Mouse (Mus musculus) hindbrain, embryonic 10.5 days (tissue): ENCODE results near the gene Phf21b. TPM values are rescaled to one million over a fixed set of nuclear protein-coding genes. Genes with fewer than 3 reads are reported as not detected.

Experiments
- DNase-seq: peaks from one replicate; pipeline ENCODE4 v3.0.0-alpha.2; 2017; ENCODE audit warnings: low spot score
- H3K27ac ChIP-seq: fragments of 300-500 bp; sonication (generic); 2 replicates; pipeline ENCODE4 v1.5.1; 2016; ENCODE audit warnings: mild to moderate bottlenecking, moderate library complexity
- H3K27me3 ChIP-seq: fragments of 300-500 bp; sonication (generic); 2 replicates; pipeline ENCODE4 v1.6.1; 2016; ENCODE audit warnings: mild to moderate bottlenecking; ENCODE audit not compliant: poor library complexity, insufficient read depth, severe bottlenecking
- H3K36me3 ChIP-seq: fragments of 300-500 bp; sonication (generic); 2 replicates; pipeline ENCODE4 v1.6.1; 2016; ENCODE audit warnings: mild to moderate bottlenecking, moderate library complexity
- H3K4me1 ChIP-seq: fragments of 300-500 bp; sonication (generic); replicated peaks from 2 replicates; pipeline ENCODE4 v1.6.1; 2016; ENCODE audit warnings: mild to moderate bottlenecking
- H3K4me3 ChIP-seq: fragments of 300-500 bp; sonication (generic); 2 replicates; pipeline ENCODE4 v1.5.1; 2016; ENCODE audit warnings: mild to moderate bottlenecking, moderate library complexity
- H3K9me3 ChIP-seq: fragments of 300-500 bp; sonication (generic); 2 replicates; pipeline ENCODE4 v1.6.1; 2016; ENCODE audit warnings: mild to moderate bottlenecking, moderate library complexity
- WGBS: fragments of 180-500 bp; shearing (Covaris S2); methylation state at CpG from one replicate; pipeline ENCODE4 v1.1.7; 2016; 5-methylcytosine and 5-hydroxymethylcytosine counted together
- polyA plus RNA-seq: library from polyadenylated mRNA; unstranded; fragments of >200 nt; fragmentation: Nextera tagmentation; extraction: Ambion mirVana; gene quantifications from 2 replicates; pipeline ENCODE4 v1.2.1, GENCODE M21; 2016

Phf21b gene
- polyA plus RNA-seq, 1 experiment from 2014 or later, result 30.8 TPM

DNA sequence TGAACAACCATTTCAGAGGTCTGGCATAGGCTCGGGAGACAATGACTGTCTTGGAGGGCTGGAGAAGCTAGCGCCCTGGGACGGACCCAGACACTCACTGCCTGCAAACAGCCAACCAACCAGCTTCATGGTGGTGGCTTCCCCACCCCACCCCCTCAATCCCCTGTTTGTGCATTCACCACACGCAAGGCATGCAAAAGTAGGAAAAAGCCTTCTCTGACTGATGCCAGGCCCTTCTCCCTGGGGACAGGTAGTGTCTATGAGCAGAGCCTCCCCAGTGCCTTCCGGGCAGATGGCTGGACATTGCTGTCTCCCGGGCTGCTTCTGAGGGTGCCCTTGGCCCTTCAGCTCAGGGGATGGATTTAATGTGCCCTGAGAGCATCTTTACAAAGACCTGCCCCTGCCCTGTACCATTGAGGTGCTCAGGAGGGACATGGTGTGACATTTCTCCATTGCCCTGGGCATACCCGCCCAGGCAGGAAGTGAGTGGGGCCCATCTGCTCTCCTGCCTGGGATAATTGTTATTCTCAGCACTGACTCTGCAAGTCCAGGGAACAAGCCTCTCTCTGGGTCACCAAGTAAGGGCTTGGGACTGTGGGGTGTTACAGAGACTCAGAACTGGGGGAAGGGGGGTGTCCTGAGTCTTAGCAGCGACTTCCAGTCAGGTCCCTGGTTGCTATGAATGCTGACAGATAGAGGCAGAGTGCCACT lies 93.0 kb downstream of the Phf21b start:
- H3K9me3 ChIP-seq, result no peaks in the 10 kb centered on the region
- peak overlapping the region; percentile 53 for H3K27ac ChIP-seq
- H3K4me3 ChIP-seq, result no peak overlapping the region
- DNase-seq, result no peak
- H3K27me3 ChIP-seq, result peaks cover 5% of the 10 kb centered on the region
- no peaks in the 10 kb centered on the region for H3K36me3 ChIP-seq
- peaks cover 23% of the 10 kb centered on the region for H3K4me1 ChIP-seq
- WGBS, result 69% methylated on average over 8 of the region's 8 CpGs

DNA sequence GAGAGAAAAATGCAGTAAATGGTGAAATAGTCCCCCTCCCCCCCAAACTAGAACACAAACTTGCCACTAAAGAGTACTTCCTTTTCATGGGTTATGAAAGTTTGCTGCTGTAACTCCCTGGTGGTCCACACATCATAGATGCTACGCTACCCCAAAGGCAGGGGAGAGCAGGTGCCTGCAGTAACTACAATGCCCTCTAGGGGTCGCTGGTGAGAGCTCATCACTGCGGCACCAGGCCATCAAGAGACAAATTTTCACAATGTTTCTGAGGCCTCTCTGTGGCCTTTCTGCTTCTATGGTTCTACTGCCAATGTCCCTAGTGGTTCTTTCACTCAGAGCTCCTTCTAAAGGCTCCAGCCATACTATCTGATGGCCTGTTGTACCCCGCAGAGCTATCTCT lies 97.4 kb downstream of the Phf21b start:
- no peak overlapping the region for H3K27ac ChIP-seq
- peaks cover 30% of the 10 kb centered on the region for H3K27me3 ChIP-seq
- peak; percentile 74 for DNase-seq
- WGBS, result 33% methylated on average over 4 of the region's 4 CpGs
- H3K9me3 ChIP-seq, result no peaks in the 10 kb centered on the region
- H3K36me3 ChIP-seq, result no peaks in the 10 kb centered on the region
- peaks cover 50% of the 10 kb centered on the region for H3K4me1 ChIP-seq
- no peak overlapping the region for H3K4me3 ChIP-seq

DNA sequence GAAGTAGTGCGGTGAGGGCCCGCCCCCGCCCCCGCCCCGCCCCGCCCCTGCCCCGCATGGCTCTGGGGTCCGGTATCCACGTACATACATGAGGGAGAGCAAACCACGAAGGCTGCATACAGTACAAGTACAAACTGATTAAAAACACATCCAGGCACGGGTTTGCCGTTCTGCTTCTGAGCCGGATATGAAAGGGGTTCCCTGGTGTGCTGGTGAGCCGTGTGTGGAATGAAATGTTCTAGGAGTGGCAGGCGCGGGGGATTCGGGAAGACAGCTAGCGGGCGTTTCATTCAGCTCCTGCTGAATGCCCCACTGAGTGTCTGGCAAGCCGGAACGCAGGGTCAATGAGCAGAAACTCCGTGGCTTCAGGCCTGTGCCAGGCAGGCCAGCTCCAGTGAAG lies 99.4 kb downstream of the Phf21b start:
- Histone ChIP-seq H3K4me1 (peaks cover 45% of the 10 kb centered on the region), H3K27ac (peak overlapping the region; percentile 74), H3K36me3 (no peaks in the 10 kb centered on the region), H3K27me3 (peaks cover 30% of the 10 kb centered on the region), H3K4me3 (peak overlapping the region; percentile 50), H3K9me3 (no peaks in the 10 kb centered on the region)
- DNase-seq, result peak; percentile 52
- 3% methylated on average over 22 of the region's 22 CpGs for WGBS

DNA sequence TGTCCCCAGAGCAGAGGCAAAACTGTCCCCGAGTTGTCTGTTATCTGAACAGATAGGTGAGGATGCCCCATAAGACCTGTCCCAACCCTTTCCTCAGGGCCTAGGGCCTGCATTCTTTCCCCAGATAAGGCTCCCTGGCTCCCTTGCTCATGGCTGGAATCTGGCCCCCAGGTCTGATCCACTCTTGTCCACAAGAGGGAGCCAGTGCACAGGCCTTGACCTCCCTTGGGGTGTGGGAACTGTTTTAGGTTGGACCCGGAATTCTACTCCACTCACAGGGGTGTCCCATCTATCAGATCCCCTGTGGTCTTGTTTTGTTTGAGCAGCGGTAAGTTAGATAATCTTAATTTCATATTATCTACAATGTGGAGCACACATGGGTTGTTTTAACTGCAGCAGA lies 100.9 kb downstream of the Phf21b start:
- H3K27ac ChIP-seq, result peak overlapping the region; percentile 53; the same call in 1 of the 2 replicates
- no peaks in the 10 kb centered on the region for H3K9me3 ChIP-seq
- H3K36me3 ChIP-seq, result no peaks in the 10 kb centered on the region
- 14% methylated on average over 3 of the region's 3 CpGs for WGBS
- H3K4me1 ChIP-seq, result peaks cover 45% of the 10 kb centered on the region
- peaks cover 30% of the 10 kb centered on the region for H3K27me3 ChIP-seq
- peak; percentile 84 for DNase-seq
- no peak overlapping the region for H3K4me3 ChIP-seq

DNA sequence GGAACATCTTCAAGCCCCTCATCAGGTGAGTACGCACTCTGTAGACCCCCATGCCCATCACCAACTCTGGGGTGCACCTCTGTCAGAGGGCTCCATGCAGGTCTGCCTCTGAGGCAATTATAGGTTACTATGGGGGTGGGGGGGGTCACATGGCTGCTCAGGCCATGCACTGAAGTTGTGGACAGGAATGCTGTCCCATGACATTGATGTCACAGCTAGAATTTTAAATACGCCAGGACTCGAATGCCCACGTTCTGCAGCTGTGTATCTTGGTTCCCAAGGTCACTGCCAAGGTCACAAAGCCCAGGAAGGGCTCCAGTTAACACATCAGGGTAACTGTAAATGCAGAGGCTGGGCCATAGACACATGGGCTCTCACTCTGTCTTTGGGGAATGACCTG lies 110.0 kb downstream of the Phf21b start:
- Histone ChIP-seq H3K27me3 (no peaks in the 10 kb centered on the region), H3K4me3 (no peak overlapping the region), H3K4me1 (peaks cover 18% of the 10 kb centered on the region), H3K9me3 (no peaks in the 10 kb centered on the region), H3K27ac (no peak overlapping the region), H3K36me3 (no peaks in the 10 kb centered on the region)
- no peak for DNase-seq
- WGBS, result 86% methylated on average over 4 of the region's 4 CpGs

DNA sequence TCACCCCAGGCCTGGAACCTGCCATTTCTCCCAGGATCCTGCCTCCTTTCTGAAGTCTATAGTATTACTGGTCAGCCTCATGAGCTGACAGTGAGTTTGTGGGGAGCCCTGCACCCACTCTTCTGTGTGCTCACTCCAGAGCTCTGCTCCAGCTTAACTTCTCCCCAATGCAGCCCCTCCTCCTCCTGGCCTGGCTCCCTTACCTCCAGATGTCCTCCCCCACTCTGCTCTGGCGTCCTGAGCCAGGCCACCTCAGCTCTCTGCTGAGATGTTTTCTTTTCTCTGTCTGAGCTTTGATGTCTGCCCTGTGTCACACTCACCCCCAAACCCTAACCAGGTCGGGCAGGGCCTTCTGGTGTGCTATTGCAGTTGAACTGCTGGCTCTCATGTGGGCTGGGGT lies 111.5 kb downstream of the Phf21b start:
- Histone ChIP-seq H3K36me3 (no peaks in the 10 kb centered on the region), H3K27ac (no peak overlapping the region), H3K27me3 (no peaks in the 10 kb centered on the region), H3K9me3 (0 out of 2 replicates have a peak, but pooled peaks cover 5% of the 10 kb centered on the region), H3K4me3 (no peak overlapping the region), H3K4me1 (peaks cover 18% of the 10 kb centered on the region)
- WGBS, result 17% methylated on average over 2 of the region's 2 CpGs
- no peak for DNase-seq

DNA sequence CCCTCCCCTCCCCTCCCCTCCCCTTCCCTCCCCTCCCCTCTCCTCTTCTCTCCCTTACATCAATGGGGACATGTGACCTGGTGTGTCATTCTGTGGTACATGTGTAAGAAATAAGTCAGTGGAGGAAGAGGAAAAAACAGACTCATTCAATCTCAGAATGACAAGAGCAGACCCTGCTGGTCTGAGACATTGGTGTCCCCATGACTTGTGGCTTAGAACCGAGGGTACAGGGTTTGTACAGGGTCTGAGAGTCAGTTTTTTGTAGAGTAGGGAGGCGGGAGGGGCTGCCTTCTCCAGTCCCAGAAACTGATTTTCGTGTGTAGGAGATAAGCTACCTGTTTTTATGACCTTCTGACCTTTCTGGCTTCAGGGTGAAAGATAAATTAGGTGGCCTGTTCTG lies 112.5 kb downstream of the Phf21b start:
- Histone ChIP-seq H3K4me1 (peaks cover 18% of the 10 kb centered on the region), H3K36me3 (no peaks in the 10 kb centered on the region), H3K27me3 (no peaks in the 10 kb centered on the region), H3K9me3 (0 out of 2 replicates have a peak, but pooled peaks cover 5% of the 10 kb centered on the region), H3K27ac (no peak overlapping the region), H3K4me3 (no peak overlapping the region)
- 27% methylated on average over 3 of the region's 3 CpGs for WGBS
- DNase-seq, result no peak

DNA sequence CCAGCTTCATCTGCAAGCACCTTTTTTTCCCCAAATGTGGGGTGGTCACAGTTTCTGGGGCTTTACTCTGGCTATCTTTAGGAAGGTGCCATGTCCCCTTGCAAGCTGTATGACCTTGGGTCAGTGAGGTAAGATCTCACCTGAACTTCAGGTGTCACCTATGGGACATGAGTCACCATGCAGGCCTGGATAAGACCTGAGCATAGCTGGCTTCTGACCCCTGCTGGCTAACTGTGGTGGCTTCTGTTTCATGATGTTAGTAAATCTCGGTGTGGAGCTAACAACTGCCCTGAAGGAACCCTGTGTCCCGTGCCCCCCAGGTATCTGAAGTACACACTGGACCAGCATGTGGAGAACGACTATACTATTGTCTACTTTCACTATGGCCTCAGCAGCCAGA lies 114.3 kb downstream of the Phf21b start:
- H3K27ac ChIP-seq, result no peak overlapping the region
- H3K4me1 ChIP-seq, result peaks cover 24% of the 10 kb centered on the region
- 79% methylated on average over 3 of the region's 3 CpGs for WGBS
- H3K27me3 ChIP-seq, result no peaks in the 10 kb centered on the region
- H3K9me3 ChIP-seq, result 0 out of 2 replicates have a peak, but pooled peaks cover 5% of the 10 kb centered on the region
- H3K4me3 ChIP-seq, result no peak overlapping the region
- no peaks in the 10 kb centered on the region for H3K36me3 ChIP-seq
- no peak for DNase-seq

DNA sequence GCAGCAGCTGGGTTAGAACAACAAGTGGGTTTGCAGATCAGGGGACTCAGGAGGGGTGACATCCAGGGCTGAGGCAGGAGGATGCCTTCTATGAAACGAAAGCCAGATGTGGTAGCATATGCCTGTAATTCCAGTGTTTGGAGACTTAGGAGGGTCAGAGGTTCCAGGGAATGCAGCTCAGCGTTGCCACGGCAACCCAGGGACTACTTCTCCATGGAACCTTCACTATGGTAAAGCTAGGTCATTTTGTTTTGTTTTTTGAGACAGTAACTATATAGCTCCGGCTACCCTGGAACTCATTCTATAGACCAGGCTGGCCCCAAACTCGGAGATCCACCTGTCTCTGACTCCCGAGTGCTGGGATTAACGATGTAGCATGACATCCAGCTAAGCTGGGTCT lies 117.6 kb downstream of the Phf21b start:
- 92% methylated on average over 7 of the region's 7 CpGs for WGBS
- H3K4me3 ChIP-seq, result no peak overlapping the region
- H3K27me3 ChIP-seq, result no peaks in the 10 kb centered on the region
- peaks cover 10% of the 10 kb centered on the region for H3K4me1 ChIP-seq
- no peak for DNase-seq
- H3K9me3 ChIP-seq, result 0 out of 2 replicates have a peak, but pooled peaks cover 5% of the 10 kb centered on the region
- no peaks in the 10 kb centered on the region for H3K36me3 ChIP-seq
- no peak overlapping the region for H3K27ac ChIP-seq

DNA sequence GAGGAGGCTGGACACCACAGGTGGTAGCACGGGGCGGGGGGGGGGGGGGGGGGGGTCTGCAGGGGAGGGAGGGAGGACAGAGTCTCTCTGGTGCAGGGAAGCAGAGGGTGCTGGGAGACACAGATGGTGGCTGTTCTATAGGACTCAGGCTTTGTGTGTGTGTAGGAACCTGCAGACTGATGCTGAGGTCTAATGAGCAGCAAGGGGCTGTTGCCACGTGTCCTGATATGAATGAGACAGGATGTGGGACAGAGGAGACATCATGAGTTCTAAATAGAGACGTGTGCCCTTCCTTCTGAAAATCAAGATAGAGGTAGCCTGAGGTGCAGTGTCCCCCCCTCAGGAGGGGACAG lies 118.9 kb downstream of the Phf21b start:
- Histone ChIP-seq H3K9me3 (0 out of 2 replicates have a peak, but pooled peaks cover 5% of the 10 kb centered on the region), H3K4me1 (peaks cover 13% of the 10 kb centered on the region), H3K27me3 (no peaks in the 10 kb centered on the region), H3K27ac (no peak overlapping the region), H3K36me3 (no peaks in the 10 kb centered on the region), H3K4me3 (no peak overlapping the region)
- WGBS, result 59% methylated on average over 2 of the region's 4 CpGs
- DNase-seq, result no peak

DNA sequence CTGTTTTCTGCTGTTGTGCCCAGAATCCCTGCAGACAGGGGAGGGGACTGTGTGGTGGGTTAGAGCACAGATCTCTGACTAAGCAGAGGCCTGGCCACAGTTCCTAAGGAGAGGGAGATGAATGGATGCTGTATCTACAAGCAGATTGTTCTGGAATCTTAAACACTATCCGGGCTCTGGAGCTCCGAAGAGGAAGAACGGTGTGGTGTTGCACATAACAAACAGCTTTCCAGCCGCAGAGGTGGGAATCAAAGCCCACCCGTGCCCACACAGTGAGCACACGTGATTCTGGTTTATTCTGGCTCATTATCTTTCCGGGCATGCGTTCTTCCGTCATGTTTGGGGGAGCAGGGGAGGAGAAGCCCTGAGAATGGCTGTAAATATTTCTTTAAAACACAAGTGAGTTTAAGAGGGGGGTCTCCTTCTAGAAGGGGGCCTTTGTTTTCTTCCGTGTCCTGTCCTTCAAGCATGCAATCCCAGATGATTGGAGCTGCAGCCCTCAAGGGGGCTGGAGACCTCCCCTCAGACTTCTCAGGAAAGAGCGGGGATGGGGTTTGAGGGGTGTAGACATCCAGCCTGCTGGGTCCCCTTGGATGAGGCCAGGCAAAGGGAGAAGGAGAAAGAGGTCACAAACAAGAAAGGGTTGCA lies 119.4 kb downstream of the Phf21b start:
- Histone ChIP-seq H3K36me3 (no peaks in the 10 kb centered on the region), H3K4me1 (peaks cover 18% of the 10 kb centered on the region), H3K4me3 (no peak overlapping the region), H3K9me3 (0 out of 2 replicates have a peak, but pooled peaks cover 5% of the 10 kb centered on the region), H3K27me3 (no peaks in the 10 kb centered on the region), H3K27ac (0 out of 2 replicates have a peak overlapping the region, but pooled peaks have one; percentile 45)
- no peak for DNase-seq
- 74% methylated on average over 11 of the region's 11 CpGs for WGBS
